Mouse (Mus musculus): Measurements from ENCODE around the gene Snx17. TPM values are rescaled to one million over a fixed set of nuclear protein-coding genes. Genes with fewer than 3 reads are reported as not detected.

The Snx17 gene
- polyA plus RNA-seq, 1 experiment from 2014 or later, result 141 TPM

- Histone ChIP-seq H3K4me1 (peaks cover 16% of the 10 kb centered on the region; the same call in 1 of the 2 replicates), H3K4me3 (peak overlapping the region; percentile 99), H3K4me2 (peak overlapping the region; percentile 78), H3K27me3 (no peaks in the 10 kb centered on the region), H3K36me3 (0 out of 2 replicates have a peak, but pooled peaks cover 2% of the 10 kb centered on the region), H3K9ac (no peak overlapping the region), H3K27ac (no peak overlapping the region), H3K9me3 (no peaks in the 10 kb centered on the region)
- ATAC-seq (ENCODE audit: insufficient number of reproducible peaks, low FRiP score, low TSS enrichment, low read depth), result no peak
- 0% methylated on average over 2 of the region's 2 CpGs for WGBS
Measured at GRCm38 (mm10) chr5:31219070-31219469, 26.0 kb downstream of the Snx17 start.

- H3K4me1 ChIP-seq, result peaks cover 16% of the 10 kb centered on the region; the same call in 1 of the 2 replicates
- peak overlapping the region; percentile 78 for H3K4me2 ChIP-seq
- H3K27me3 ChIP-seq, result no peaks in the 10 kb centered on the region
- peak overlapping the region; percentile 99 for H3K4me3 ChIP-seq
- peak overlapping the region; percentile 93 for H3K27ac ChIP-seq
- H3K9me3 ChIP-seq, result no peaks in the 10 kb centered on the region
- no peak for ATAC-seq (ENCODE audit: insufficient number of reproducible peaks, low FRiP score, low TSS enrichment, low read depth)
- H3K9ac ChIP-seq, result peak overlapping the region; percentile 92
- 1% methylated on average over 11 of the region's 11 CpGs for WGBS
- 0 out of 2 replicates have a peak, but pooled peaks cover 2% of the 10 kb centered on the region for H3K36me3 ChIP-seq
Measured at GRCm38 (mm10) chr5:31219474-31219873, 26.4 kb downstream of the Snx17 start.

- Histone ChIP-seq H3K36me3 (no peaks in the 10 kb centered on the region), H3K9ac (peak overlapping the region; percentile 92), H3K4me1 (peaks cover 16% of the 10 kb centered on the region; the same call in 1 of the 2 replicates), H3K4me2 (peak overlapping the region; percentile 78), H3K9me3 (no peaks in the 10 kb centered on the region), H3K27me3 (no peaks in the 10 kb centered on the region), H3K4me3 (peak overlapping the region; percentile 99), H3K27ac (peak overlapping the region; percentile 93)
- ATAC-seq (ENCODE audit: insufficient number of reproducible peaks, low FRiP score, low TSS enrichment, low read depth), result peak; percentile 46
- WGBS, result under 1% methylated on average over 40 of the region's 40 CpGs
Measured at GRCm38 (mm10) chr5:31219911-31220447, 27.0 kb downstream of the Snx17 start.

- H3K9ac ChIP-seq, result peak within 1 kb of the TSS; percentile 92
- WGBS, result under 1% methylated on average over 70 of the region's 70 CpGs
- H3K4me3 ChIP-seq, result peak within 1 kb of the TSS; percentile 99
- H3K27me3 ChIP-seq, result no peaks in the 10 kb centered on the region
- peaks cover 16% of the 10 kb centered on the region; the same call in 1 of the 2 replicates for H3K4me1 ChIP-seq
- no peaks in the 10 kb centered on the region for H3K36me3 ChIP-seq
- ATAC-seq (ENCODE audit: insufficient number of reproducible peaks, low FRiP score, low TSS enrichment, low read depth), result peak; percentile 95
- peak within 1 kb of the TSS; percentile 93 for H3K27ac ChIP-seq
- peak within 1 kb of the TSS; percentile 78 for H3K4me2 ChIP-seq
- H3K9me3 ChIP-seq, result no peaks in the 10 kb centered on the region
Measured at GRCm38 (mm10) chr5:31220448-31221303, 27.6 kb downstream of the Snx17 start, which contains the start of gene Ppm1g. Gene Ppm1g, minus strand, starts transcription at chr5:31220687.

- WGBS, result 14% methylated on average over 11 of the region's 11 CpGs
- Histone ChIP-seq H3K9ac (peak overlapping the region; percentile 68), H3K4me2 (peak overlapping the region; percentile 78), H3K4me1 (peaks cover 16% of the 10 kb centered on the region; the same call in 1 of the 2 replicates), H3K27me3 (no peaks in the 10 kb centered on the region), H3K9me3 (no peaks in the 10 kb centered on the region), H3K4me3 (peak overlapping the region; percentile 99), H3K36me3 (no peaks in the 10 kb centered on the region), H3K27ac (peak overlapping the region; percentile 93)
- no peak for ATAC-seq (ENCODE audit: insufficient number of reproducible peaks, low FRiP score, low TSS enrichment, low read depth)
Measured at GRCm38 (mm10) chr5:31221304-31221945, 28.4 kb downstream of the Snx17 start.

- Histone ChIP-seq H3K27ac (no peak overlapping the region), H3K4me3 (no peak overlapping the region), H3K4me2 (no peak overlapping the region), H3K9me3 (no peaks in the 10 kb centered on the region), H3K4me1 (peaks cover 16% of the 10 kb centered on the region; the same call in 1 of the 2 replicates), H3K27me3 (no peaks in the 10 kb centered on the region), H3K9ac (no peak overlapping the region), H3K36me3 (no peaks in the 10 kb centered on the region)
- WGBS, result 88% methylated on average over 9 of the region's 9 CpGs
- no peak for ATAC-seq (ENCODE audit: insufficient number of reproducible peaks, low FRiP score, low TSS enrichment, low read depth)
Measured at GRCm38 (mm10) chr5:31222696-31223095, 29.7 kb downstream of the Snx17 start.

- Histone ChIP-seq H3K27me3 (no peaks in the 10 kb centered on the region), H3K9ac (no peak overlapping the region), H3K4me3 (no peak overlapping the region), H3K36me3 (no peaks in the 10 kb centered on the region), H3K27ac (no peak overlapping the region), H3K4me2 (no peak overlapping the region), H3K4me1 (no peaks in the 10 kb centered on the region), H3K9me3 (no peaks in the 10 kb centered on the region)
- no peak for ATAC-seq (ENCODE audit: insufficient number of reproducible peaks, low FRiP score, low TSS enrichment, low read depth)
- 58% methylated on average over 1 of the region's 1 CpGs for WGBS
Measured at GRCm38 (mm10) chr5:31226641-31227040, 33.6 kb downstream of the Snx17 start.

GRCm38 (mm10) chr5:31240637-31241521 is 47.9 kb downstream of the Snx17 start, which contains the start of the genes Nrbp1 and Gm9970:
Gene Nrbp1, plus strand, starts transcription at chr5:31240864.
Gene Gm9970, minus strand, starts transcription at chr5:31241232.
- peak; percentile 98 for ATAC-seq (ENCODE audit: insufficient number of reproducible peaks, low FRiP score, low TSS enrichment, low read depth)
- H3K9me3 ChIP-seq, result no peaks in the 10 kb centered on the region
- peak within 1 kb of the TSS; percentile 77 for H3K4me2 ChIP-seq
- peak within 1 kb of the TSS; percentile 99 for H3K9ac ChIP-seq
- H3K4me3 ChIP-seq, result peak within 1 kb of the TSS; percentile 99
- H3K27ac ChIP-seq, result peak within 1 kb of the TSS; percentile 99
- under 1% methylated on average over 93 of the region's 103 CpGs for WGBS
- no peaks in the 10 kb centered on the region for H3K27me3 ChIP-seq
- peaks cover 23% of the 10 kb centered on the region for H3K36me3 ChIP-seq
- H3K4me1 ChIP-seq, result peaks cover 6% of the 10 kb centered on the region

- Histone ChIP-seq H3K36me3 (peaks cover 30% of the 10 kb centered on the region), H3K4me1 (peaks cover 6% of the 10 kb centered on the region), H3K27ac (peak overlapping the region; percentile 99), H3K27me3 (no peaks in the 10 kb centered on the region), H3K4me2 (peak overlapping the region; percentile 77), H3K9me3 (no peaks in the 10 kb centered on the region), H3K4me3 (peak overlapping the region; percentile 99), H3K9ac (peak overlapping the region; percentile 99)
- WGBS, result under 1% methylated on average over 13 of the region's 13 CpGs
- no peak for ATAC-seq (ENCODE audit: insufficient number of reproducible peaks, low FRiP score, low TSS enrichment, low read depth)
Measured at GRCm38 (mm10) chr5:31241522-31242034, 48.6 kb downstream of the Snx17 start.

GRCm38 (mm10) chr5:31242191-31242590 is 49.2 kb downstream of the Snx17 start:
- Histone ChIP-seq H3K9ac (peak overlapping the region; percentile 99; the same call in 1 of the 2 replicates), H3K27ac (0 out of 2 replicates have a peak overlapping the region, but pooled peaks have one; percentile 99), H3K4me2 (peak overlapping the region; percentile 77), H3K4me3 (peak overlapping the region; percentile 99), H3K4me1 (peaks cover 6% of the 10 kb centered on the region), H3K9me3 (no peaks in the 10 kb centered on the region), H3K36me3 (peaks cover 36% of the 10 kb centered on the region), H3K27me3 (no peaks in the 10 kb centered on the region)
- WGBS, result 18% methylated on average over 10 of the region's 10 CpGs
- no peak for ATAC-seq (ENCODE audit: insufficient number of reproducible peaks, low FRiP score, low TSS enrichment, low read depth)
